Mouse (Mus musculus) cerebellum, adult 8-10 months (tissue): ENCODE results near the gene Madd.

ENCODE experiments used
- DNase-seq: peaks from one replicate; pipeline ENCODE4 v3.0.0; 2022

Madd gene

DNA sequence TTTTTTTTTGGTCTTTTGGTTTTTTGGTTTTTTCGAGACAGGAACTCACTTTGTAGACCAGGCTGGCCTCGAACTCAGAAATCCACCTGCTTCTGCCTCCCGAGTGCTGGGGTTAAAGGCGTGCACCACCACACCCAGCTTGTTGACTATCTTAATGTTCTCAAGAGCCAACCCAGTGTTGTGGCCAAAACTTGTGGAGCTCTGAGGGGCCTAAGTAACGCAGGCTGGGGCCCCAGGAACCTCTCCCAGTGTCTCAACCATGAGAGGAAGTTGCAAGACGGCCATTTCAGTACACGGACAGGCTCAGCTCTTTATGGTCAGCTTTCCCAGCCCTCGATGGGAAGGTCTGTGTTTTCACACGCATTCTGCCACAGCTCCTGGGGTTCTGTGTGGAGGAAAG, 94.7 kb downstream of the Madd start:
- DNase-seq, result no peak

DNA sequence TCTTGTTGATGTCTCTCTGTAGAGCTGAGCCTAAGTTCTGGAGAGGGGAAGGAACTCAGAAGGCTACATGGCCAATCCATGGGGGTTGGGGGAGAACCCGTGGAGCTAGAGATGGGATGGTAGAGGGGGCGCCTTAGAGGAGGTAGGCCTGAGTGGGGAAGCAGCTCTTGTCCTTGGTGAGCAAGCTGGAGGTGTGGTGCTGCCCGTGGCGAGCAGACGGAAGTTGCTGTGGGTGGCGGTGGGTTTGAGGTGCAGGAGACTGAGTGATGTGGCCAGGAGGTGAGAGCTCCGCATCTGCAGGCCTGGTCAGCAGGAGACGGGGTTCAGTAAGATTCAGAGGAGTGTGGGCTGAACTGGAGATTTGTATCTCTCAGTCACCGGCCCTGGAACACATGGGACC, 96.2 kb downstream of the Madd start:
- no peak for DNase-seq
